Mouse (Mus musculus): ENCODE results near the gene 9930111J21Rik1. TPM values are rescaled to one million over a fixed set of nuclear protein-coding genes. Genes with fewer than 3 reads are reported as not detected.
A peak's percentile ranks its signal among the peaks of the same experiment; 100 is the strongest.
"Not testable (repeated sequence)": the region's sequence is repeated elsewhere in the genome, so short reads cannot be mapped to it uniquely, and the experiment has no call there.

Gene 9930111J21Rik1
- polyA plus RNA-seq (2016; fragmentation: Nextera tagmentation; extraction: Ambion mirVana), result 0.09 TPM in 1 of 2 replicates, not detected in the other

DNA sequence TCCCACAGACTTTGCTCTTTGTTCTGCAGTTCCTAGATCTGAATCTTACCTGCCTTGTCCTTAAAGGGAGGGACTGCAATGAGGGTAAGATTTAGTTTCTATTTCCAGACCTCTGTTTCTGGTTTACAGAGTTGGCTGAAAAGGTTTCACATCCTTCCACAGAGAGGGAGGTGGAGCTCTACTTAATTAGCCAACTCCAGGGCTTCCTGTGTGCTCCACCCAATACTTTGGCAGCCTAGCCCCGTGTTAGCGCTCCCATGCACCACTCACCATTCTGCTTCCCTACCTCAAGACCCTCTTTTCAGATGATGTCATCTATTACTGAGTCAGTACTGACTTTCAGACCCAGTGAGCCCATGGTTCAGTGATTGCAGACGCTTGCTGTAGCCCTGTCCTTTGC, at the start of gene 9930111J21Rik1:
Gene 9930111J21Rik1 (minus strand): TSS at position 148 of the 400 bp plus-strand sequence.
- H3K9ac ChIP-seq; H3K27me3 ChIP-seq (replicated peaks); ATAC-seq (ENCODE audit: insufficient number of reproducible peaks, low FRiP score); H3K9me3 ChIP-seq (replicated peaks); H3K36me3 ChIP-seq; H3K27ac ChIP-seq (ENCODE audit: poor library complexity, severe bottlenecking); H3K4me2 ChIP-seq; H3K4me1 ChIP-seq (replicated peaks); H3K4me3 ChIP-seq: not testable (repeated sequence)
- WGBS, result no CpG with 5 or more reads among the region's 3 CpGs

DNA sequence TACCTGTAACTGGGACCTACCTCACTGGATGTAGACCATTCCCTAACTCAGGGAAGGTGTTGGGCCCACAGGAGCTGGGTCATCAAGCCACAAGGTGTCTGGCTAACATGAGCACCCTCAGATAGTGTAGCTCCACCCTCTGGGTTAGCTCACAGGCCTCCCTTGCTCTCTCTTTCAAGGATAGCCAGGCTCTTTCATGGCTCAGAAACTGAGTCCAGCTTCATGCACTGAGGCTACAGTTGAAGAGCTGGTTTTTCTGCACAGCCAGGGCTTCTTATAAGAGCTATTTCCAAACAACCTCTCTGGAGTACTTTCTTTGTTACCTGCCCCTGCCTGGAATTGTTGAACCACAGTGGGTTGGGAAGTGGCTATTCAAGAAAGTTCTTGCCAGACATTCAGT, 32.9 kb upstream of the 9930111J21Rik1 start:
- not testable (repeated sequence) for H3K4me2 ChIP-seq; H3K27ac ChIP-seq (ENCODE audit: poor library complexity, severe bottlenecking); H3K9me3 ChIP-seq (replicated peaks); ATAC-seq (ENCODE audit: insufficient number of reproducible peaks, low FRiP score); H3K36me3 ChIP-seq; H3K9ac ChIP-seq; H3K27me3 ChIP-seq (replicated peaks); H3K4me3 ChIP-seq; H3K4me1 ChIP-seq (replicated peaks)

DNA sequence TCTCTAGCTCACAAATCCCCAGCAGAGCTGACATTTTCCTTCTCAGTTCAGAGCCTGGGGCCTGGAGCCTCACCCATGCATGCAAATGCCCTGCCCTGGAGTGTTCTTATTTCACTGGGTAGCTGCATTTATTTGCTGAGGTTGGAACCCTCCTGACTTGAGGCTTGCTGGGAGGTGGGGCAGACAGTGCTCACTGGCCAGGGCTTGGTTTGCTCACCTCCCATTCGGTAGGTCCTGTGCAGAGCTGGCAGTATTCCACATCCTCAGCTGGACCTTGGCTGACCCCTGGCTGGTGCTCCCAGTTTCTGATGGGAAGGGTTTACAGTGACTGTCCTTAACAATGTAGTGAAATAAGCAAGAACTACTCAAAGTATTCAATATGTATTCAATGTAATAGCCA, 27.6 kb upstream of the 9930111J21Rik1 start:
- not testable (repeated sequence) for H3K4me3 ChIP-seq; H3K27me3 ChIP-seq (replicated peaks); H3K27ac ChIP-seq (ENCODE audit: poor library complexity, severe bottlenecking); H3K9me3 ChIP-seq (replicated peaks); H3K4me1 ChIP-seq (replicated peaks); H3K9ac ChIP-seq; H3K36me3 ChIP-seq; H3K4me2 ChIP-seq
- 0 out of 2 replicates have a peak, but pooled peaks have one; percentile 29 for ATAC-seq (ENCODE audit: insufficient number of reproducible peaks, low FRiP score)
- WGBS, result 25% methylated on average over 1 of the region's 1 CpGs

DNA sequence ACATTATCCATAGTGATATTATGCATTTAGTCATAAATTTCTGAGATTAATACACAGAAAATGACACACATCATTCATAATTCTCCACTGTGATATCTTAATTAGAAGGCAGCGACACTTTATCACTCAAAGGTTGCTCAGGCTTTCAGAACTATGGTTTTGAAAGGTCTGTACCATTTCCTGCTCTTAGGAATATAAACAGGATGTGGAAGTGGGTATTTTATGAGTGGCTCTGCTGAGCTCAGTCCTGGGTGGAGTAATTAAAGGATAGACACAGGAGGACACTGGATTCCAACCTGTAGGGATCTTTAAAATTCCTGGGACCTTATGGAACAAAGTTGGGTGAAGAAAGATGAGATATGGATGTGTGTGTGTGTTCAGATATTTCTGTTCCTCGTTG, 27.1 kb upstream of the 9930111J21Rik1 start:
- H3K9me3 ChIP-seq (replicated peaks); ATAC-seq (ENCODE audit: insufficient number of reproducible peaks, low FRiP score); H3K27me3 ChIP-seq (replicated peaks); H3K9ac ChIP-seq; H3K27ac ChIP-seq (ENCODE audit: poor library complexity, severe bottlenecking); H3K36me3 ChIP-seq; H3K4me2 ChIP-seq; H3K4me1 ChIP-seq (replicated peaks); H3K4me3 ChIP-seq: not testable (repeated sequence)
- WGBS, result 29% methylated on average over 2 of the region's 2 CpGs

DNA sequence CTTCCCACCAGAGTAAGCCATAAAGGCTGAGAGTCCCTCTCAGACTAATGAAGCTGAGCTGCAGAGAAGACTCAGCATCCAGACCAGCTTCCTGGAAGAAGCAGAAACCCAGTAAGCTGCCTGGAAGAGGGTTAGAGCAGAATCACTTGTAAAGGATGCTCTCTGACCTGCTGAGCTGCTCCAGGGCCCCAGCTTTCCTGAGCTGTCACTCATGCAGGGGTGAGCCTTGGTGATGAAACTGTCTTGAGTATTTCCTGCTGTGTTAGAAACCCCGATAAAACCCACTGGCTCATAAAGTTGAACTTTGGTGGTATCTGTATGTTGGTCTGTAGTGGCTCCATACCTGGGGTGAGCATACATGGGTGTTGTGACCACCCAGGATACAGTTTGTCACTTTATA, 21.2 kb upstream of the 9930111J21Rik1 start:
- not testable (repeated sequence) for H3K4me2 ChIP-seq; H3K27ac ChIP-seq (ENCODE audit: poor library complexity, severe bottlenecking); ATAC-seq (ENCODE audit: insufficient number of reproducible peaks, low FRiP score); H3K4me3 ChIP-seq; H3K36me3 ChIP-seq; H3K9ac ChIP-seq; H3K9me3 ChIP-seq (replicated peaks); H3K4me1 ChIP-seq (replicated peaks); H3K27me3 ChIP-seq (replicated peaks)
- 64% methylated on average over 1 of the region's 1 CpGs for WGBS

DNA sequence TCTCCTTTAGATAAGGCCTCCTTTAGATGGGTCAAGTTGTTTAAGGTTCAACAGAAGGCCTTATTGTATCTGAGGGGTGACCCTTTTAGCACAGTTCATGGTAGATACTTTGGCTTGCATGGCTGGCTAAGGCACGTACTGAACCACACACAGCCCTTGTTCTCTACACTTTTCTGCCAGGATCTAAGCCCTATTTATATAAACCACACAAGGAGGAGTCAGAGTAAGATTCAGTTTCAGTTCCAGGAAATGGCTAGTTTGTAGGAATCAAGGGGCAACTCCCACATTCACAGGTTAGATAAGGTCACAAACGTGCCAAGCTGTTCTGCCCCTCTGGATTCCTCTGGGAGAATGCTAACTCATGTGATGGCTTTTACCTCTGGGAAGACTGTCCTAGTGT, 14.8 kb upstream of the 9930111J21Rik1 start, which contains the start of gene Tgtp1:
Gene Tgtp1 (minus strand): TSS at position 155 of the 400 bp plus-strand sequence.
- WGBS, result 47% methylated on average over 2 of the region's 2 CpGs
- H3K4me3 ChIP-seq; ATAC-seq (ENCODE audit: insufficient number of reproducible peaks, low FRiP score); H3K27me3 ChIP-seq (replicated peaks); H3K9ac ChIP-seq; H3K9me3 ChIP-seq (replicated peaks); H3K27ac ChIP-seq (ENCODE audit: poor library complexity, severe bottlenecking); H3K36me3 ChIP-seq: not testable (repeated sequence)
- Histone ChIP-seq H3K4me1 (replicated peaks) (peaks cover 11% of the 10 kb centered on the region), H3K4me2 (0 out of 2 replicates have a peak within 1 kb of the TSS, but pooled peaks have one; percentile 13)

DNA sequence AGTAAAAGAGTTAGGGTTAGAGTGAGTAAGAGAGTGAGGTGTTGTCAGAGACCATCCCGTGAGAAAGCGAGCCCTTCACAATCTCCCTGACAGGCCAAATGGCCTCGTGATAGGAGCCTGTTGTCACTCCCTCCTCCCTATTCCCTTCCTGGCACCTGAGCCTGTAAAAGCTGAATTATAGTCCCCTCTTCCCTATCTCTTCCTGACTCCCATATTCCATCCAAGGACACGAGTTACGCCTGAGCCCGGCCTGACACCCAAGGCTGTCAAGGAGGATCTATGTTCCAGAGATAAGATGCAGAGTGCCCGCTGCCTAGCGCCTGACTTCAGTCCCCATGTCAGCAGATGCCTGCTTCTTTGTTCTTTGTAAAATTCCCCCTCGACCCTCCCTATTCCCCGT, 14.1 kb upstream of the 9930111J21Rik1 start:
- not testable (repeated sequence) for H3K36me3 ChIP-seq; H3K4me3 ChIP-seq; H3K9ac ChIP-seq; H3K9me3 ChIP-seq (replicated peaks); H3K27me3 ChIP-seq (replicated peaks); ATAC-seq (ENCODE audit: insufficient number of reproducible peaks, low FRiP score); H3K27ac ChIP-seq (ENCODE audit: poor library complexity, severe bottlenecking)
- H3K4me2 ChIP-seq, result 0 out of 2 replicates have a peak overlapping the region, but pooled peaks have one; percentile 13
- WGBS, result 14% methylated on average over 10 of the region's 10 CpGs
- peaks cover 11% of the 10 kb centered on the region for H3K4me1 ChIP-seq (replicated peaks)

DNA sequence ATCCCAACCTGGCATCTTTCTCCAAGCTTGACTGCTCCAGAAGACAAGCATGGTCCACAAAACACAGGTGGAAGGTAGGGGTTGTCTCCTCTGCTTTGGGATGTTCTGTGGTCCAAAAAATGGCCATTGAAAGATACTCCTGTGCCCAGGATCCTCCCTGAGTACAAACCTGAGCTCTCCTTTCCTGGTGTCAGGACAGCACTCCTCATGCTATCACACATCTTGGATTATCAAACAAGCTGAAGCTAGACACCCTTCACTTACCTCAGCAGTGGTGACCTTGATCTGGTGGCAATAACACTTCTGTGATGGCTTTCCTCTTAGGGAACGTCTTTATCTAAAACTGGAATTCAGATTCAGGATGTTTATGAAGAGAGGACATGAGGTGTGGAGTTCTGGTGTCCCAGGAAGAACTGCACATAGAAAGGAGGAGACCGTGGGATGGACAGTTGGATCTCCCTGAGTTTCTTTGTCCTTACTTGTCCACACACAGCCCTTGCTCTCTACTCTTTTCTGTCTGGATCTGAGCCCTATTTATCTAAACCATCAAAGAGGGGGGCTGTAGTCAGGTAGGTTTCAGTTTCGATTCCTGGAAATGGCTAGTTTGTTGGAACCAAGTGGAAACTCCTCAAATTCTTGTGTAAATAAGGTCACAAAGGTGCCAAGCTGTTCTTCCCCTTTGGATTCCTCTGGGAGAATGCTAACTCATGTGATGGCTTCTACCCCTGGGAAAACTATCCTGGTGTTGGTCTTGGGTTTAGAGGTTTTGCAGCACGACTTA, 12.7 kb upstream of the 9930111J21Rik1 start, which contains the start of gene Gm12185:
Gene Gm12185 (minus strand): TSS at position 487 of the 781 bp plus-strand sequence.
- H3K4me1 ChIP-seq (replicated peaks), result peaks cover 11% of the 10 kb centered on the region
- H3K9ac ChIP-seq; H3K27me3 ChIP-seq (replicated peaks); H3K9me3 ChIP-seq (replicated peaks); H3K27ac ChIP-seq (ENCODE audit: poor library complexity, severe bottlenecking); H3K36me3 ChIP-seq; ATAC-seq (ENCODE audit: insufficient number of reproducible peaks, low FRiP score); H3K4me3 ChIP-seq: not testable (repeated sequence)
- WGBS, result 57% methylated on average over 4 of the region's 4 CpGs
- 0 out of 2 replicates have a peak within 1 kb of the TSS, but pooled peaks have one; percentile 13 for H3K4me2 ChIP-seq

DNA sequence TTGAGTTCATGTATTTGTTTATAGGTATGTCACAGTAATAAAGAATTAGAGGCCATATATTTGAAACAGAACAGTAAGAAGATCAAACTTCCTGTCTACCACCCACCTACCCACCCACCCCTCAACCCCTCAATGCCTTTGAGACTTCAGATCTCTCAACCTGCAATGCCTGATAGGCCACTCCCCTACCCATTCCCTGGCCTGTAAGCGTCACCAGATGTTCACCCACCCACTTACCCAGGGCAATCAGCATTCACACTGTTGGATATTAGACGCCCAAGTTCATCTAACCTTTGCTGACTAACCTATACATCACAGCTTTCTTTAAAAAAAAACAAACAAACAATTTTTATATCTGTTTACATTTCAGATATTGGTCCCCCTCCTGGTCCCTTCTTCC, 10.8 kb upstream of the 9930111J21Rik1 start:
- H3K4me2 ChIP-seq; H3K9ac ChIP-seq; H3K27ac ChIP-seq (ENCODE audit: poor library complexity, severe bottlenecking); H3K27me3 ChIP-seq (replicated peaks); ATAC-seq (ENCODE audit: insufficient number of reproducible peaks, low FRiP score); H3K4me3 ChIP-seq; H3K9me3 ChIP-seq (replicated peaks); H3K36me3 ChIP-seq: not testable (repeated sequence)
- whole genome bisulfite sequencing, result 81% methylated on average over 2 of the region's 2 CpGs
- H3K4me1 ChIP-seq (replicated peaks), result peaks cover 11% of the 10 kb centered on the region

DNA sequence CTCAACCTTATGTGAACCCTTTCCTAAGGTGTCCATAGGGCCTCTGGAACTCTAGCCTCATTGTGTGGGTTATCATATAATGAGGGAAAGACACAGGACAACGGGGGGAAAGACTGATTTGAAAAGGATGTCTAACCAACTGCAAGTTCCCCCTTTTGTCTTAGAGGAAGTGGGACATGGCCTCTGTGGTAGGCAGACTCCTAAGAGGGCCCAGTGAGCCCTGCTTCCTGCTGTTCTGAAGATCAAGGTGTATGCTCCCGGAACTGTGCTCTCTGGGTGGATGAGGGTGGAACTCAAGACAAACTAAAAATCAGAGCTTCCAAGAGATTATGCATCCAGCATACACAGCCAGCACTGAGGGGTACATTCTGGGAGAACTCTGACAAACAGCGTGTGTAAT, 9.0 kb upstream of the 9930111J21Rik1 start:
- H3K27ac ChIP-seq (ENCODE audit: poor library complexity, severe bottlenecking); H3K9ac ChIP-seq; ATAC-seq (ENCODE audit: insufficient number of reproducible peaks, low FRiP score); H3K4me2 ChIP-seq; H3K4me3 ChIP-seq; H3K4me1 ChIP-seq (replicated peaks); H3K36me3 ChIP-seq; H3K27me3 ChIP-seq (replicated peaks); H3K9me3 ChIP-seq (replicated peaks): not testable (repeated sequence)
- WGBS, result 51% methylated on average over 2 of the region's 3 CpGs

DNA sequence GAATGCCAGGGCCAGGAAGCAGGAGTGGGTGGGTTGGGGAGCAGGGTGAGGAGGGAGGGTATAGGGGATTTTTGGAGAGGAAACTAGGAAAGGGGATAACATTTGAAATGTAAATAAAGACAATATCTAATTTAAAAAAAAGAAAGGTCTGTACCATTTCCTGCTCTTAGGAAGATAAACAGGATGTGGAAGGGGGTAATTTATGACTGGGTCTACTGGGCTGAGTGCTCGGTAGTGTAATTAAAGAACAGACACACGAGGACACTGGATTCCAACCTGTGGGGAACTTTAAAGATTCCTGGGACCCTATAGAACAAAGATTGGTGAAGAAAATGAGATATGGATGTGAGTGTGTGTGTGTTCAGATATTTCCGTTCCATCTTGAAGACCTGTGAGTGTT, 3.6 kb upstream of the 9930111J21Rik1 start:
- H3K9me3 ChIP-seq (replicated peaks); ATAC-seq (ENCODE audit: insufficient number of reproducible peaks, low FRiP score): not testable (repeated sequence)

DNA sequence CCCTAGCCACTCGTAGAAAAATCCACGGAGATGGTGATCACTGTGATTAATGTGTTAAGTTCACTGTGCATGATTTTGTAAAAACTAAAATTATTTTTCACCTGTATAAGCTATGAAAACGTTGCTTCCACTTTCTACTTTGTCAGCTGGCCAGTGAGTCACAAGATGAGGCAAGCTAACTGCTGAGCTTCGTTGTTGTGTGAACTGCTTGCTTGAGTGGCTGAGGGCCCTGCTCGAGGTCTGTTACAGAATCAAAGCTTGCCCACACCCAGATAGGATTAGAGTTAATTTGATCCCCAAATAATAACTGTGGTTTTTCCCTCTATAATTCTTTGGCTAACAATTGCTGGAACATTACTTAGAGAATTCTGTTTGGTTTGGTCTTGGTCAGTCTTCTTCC, 854 bp upstream of the 9930111J21Rik1 start:
- not testable (repeated sequence) for H3K9ac ChIP-seq; H3K36me3 ChIP-seq; H3K27ac ChIP-seq (ENCODE audit: poor library complexity, severe bottlenecking); H3K4me3 ChIP-seq; H3K4me2 ChIP-seq; H3K9me3 ChIP-seq (replicated peaks); H3K4me1 ChIP-seq (replicated peaks); ATAC-seq (ENCODE audit: insufficient number of reproducible peaks, low FRiP score); H3K27me3 ChIP-seq (replicated peaks)
- no CpG with 5 or more reads among the region's 5 CpGs for WGBS

More for the DNA sequence above, 3.6 kb upstream of the 9930111J21Rik1 start:
- H3K27me3 ChIP-seq (replicated peaks); H3K9ac ChIP-seq; H3K36me3 ChIP-seq; H3K4me2 ChIP-seq; H3K4me3 ChIP-seq; H3K27ac ChIP-seq (ENCODE audit: poor library complexity, severe bottlenecking); H3K4me1 ChIP-seq (replicated peaks): not testable (repeated sequence)
- WGBS, result no CpG with 5 or more reads among the region's 3 CpGs
